Mouse (Mus musculus): ENCODE data around the gene Ppp1cb. TPM values are rescaled to one million over a fixed set of nuclear protein-coding genes. Genes with fewer than 3 reads are reported as not detected.

Gene Ppp1cb
- total RNA-seq, 1 experiment from 2014 or later: 494 TPM

- ATAC-seq (replicated peaks; ENCODE audit: insufficient number of reproducible peaks, low FRiP score, low TSS enrichment, poor library complexity, severe bottlenecking): no peak
Measured at GRCm38 (mm10) chr5:32549449-32549848, 90.8 kb downstream of the Ppp1cb start.

- ATAC-seq (replicated peaks; ENCODE audit: insufficient number of reproducible peaks, low FRiP score, low TSS enrichment, poor library complexity, severe bottlenecking): no peak
Measured at GRCm38 (mm10) chr5:32564697-32565096, 106.1 kb downstream of the Ppp1cb start.

Other genes starting within 250 kb of the Ppp1cb start
- not detected in 3 replicates for gene Plb1, start 226.1 kb upstream of the Ppp1cb start, total RNA-seq (2017)
- 1.1 to 2.3 TPM (median 2.2 TPM) in 3 replicates for gene Yes1, start 152.3 kb downstream of the Ppp1cb start, total RNA-seq (2017)